Mouse (Mus musculus): ENCODE data around the gene Slc22a18. TPM values are rescaled to one million over a fixed set of nuclear protein-coding genes. Genes with fewer than 3 reads are reported as not detected.

The Slc22a18 gene
- total and polyA plus RNA-seq, 3 experiments, result 5.8 to 19.8 TPM; not detected in 1

- no peak overlapping the region for H3K4me3 ChIP-seq (ENCODE audit: control insufficient read depth in 1 of 2, insufficient read depth in 1 of 2, low read depth in 2 of 2, low read length in 2 of 2)
- peaks cover 8% of the 10 kb centered on the region; the same call in 1 of the 2 replicates for H3K79me2 ChIP-seq (ENCODE audit: control insufficient read depth, insufficient read depth, low read length, poor library complexity)
- H3K27me3 ChIP-seq (ENCODE audit: control insufficient read depth in 1 of 2, insufficient read depth in 2 of 2, low read length in 2 of 2), result no peaks in the 10 kb centered on the region
- H3K4me1 ChIP-seq (ENCODE audit: control insufficient read depth in 1 of 2, insufficient read depth in 2 of 2, low read length in 2 of 2), result peaks cover 0 to 21% of the 10 kb centered on the region in 2 experiments; a peak in 2 of 4 replicates
- H3K9ac ChIP-seq (ENCODE audit: control insufficient read depth, low read depth, low read length, poor library complexity, severe bottlenecking), result no peak overlapping the region
- no peaks in the 10 kb centered on the region for H3K9me3 ChIP-seq (replicated peaks; ENCODE audit: insufficient read depth, low read length)
- DNase-seq (ENCODE audit: low read depth, low spot score), result no peak
- TF ChIP-seq ETS1 (IDR thresholded peaks at IDR 0.05; ENCODE audit: low read depth, low read length), result no peak
- TF ChIP-seq JUND (IDR thresholded peaks at IDR 0.05; ENCODE audit: low read depth, low read length), result no peak
- no peak for TF ChIP-seq NRF1 (IDR thresholded peaks at IDR 0.05; ENCODE audit: insufficient read depth, low read depth, low read length, poor library complexity, severe bottlenecking)
- no peak for TF ChIP-seq CHD1 (IDR thresholded peaks at IDR 0.05; ENCODE audit: low read depth, low read length)
- no peak for TF ChIP-seq TAL1 (IDR thresholded peaks at IDR 0.05; ENCODE audit: low read length)
- no peak for TF ChIP-seq TCF12 (IDR thresholded peaks at IDR 0.05; ENCODE audit: low read depth, low read length)
- TF ChIP-seq CTCF (IDR thresholded peaks at IDR 0.05 in 2 of 3, conservative IDR thresholded peaks at IDR 0.05 in 1 of 3; ENCODE audit: control insufficient read depth in 1 of 3, insufficient read depth in 1 of 3, low read depth in 2 of 3, low read length in 3 of 3, poor library complexity in 1 of 3, severe bottlenecking in 1 of 3), result no peak
- TF ChIP-seq GATA1 (IDR thresholded peaks at IDR 0.05; ENCODE audit: low read depth, low read length), result no peak
- TF ChIP-seq UBTF (IDR thresholded peaks at IDR 0.05; ENCODE audit: borderline replicate concordance, insufficient read depth, low read depth, low read length), result no peak
- TF ChIP-seq ELF1 (IDR thresholded peaks at IDR 0.05; ENCODE audit: low read depth, low read length), result no peak
- TF ChIP-seq MXI1 (IDR thresholded peaks at IDR 0.05; ENCODE audit: low read depth, low read length), result no peak
- TF ChIP-seq GABPA (IDR thresholded peaks at IDR 0.05; ENCODE audit: low read depth, low read length), result no peak
- no peak for TF ChIP-seq POLR2AphosphoS2 (IDR thresholded peaks at IDR 0.05; ENCODE audit: low read length)
- peaks cover 0 to 16% of the 10 kb centered on the region in 2 experiments; a peak in 2 of 4 replicates for H3K36me3 ChIP-seq (ENCODE audit: control insufficient read depth in 1 of 2, insufficient read depth in 2 of 2, low read length in 2 of 2)
- no peak overlapping the region for H3K27ac ChIP-seq (ENCODE audit: control insufficient read depth, low read depth, low read length)
Measured at GRCm38 (mm10) chr7:143462516-143462915, 11.0 kb upstream of the Slc22a18 start.

GRCm38 (mm10) chr7:143463865-143464415 lies 9.6 kb upstream of the Slc22a18 start:
- TF ChIP-seq SMC3 (IDR thresholded peaks at IDR 0.05; ENCODE audit: low read depth, low read length) (peak; percentile 78), NRF1 (IDR thresholded peaks at IDR 0.05; ENCODE audit: insufficient read depth, low read depth, low read length, poor library complexity, severe bottlenecking) (no peak), CTCF (IDR thresholded peaks at IDR 0.05 in 2 of 3, conservative IDR thresholded peaks at IDR 0.05 in 1 of 3; ENCODE audit: control insufficient read depth in 1 of 3, insufficient read depth in 1 of 3, low read depth in 2 of 3, low read length in 3 of 3, poor library complexity in 1 of 3, severe bottlenecking in 1 of 3) (peak; percentile 63 to 93 (median 86)), USF1 (IDR thresholded peaks at IDR 0.05; ENCODE audit: low read depth, low read length) (no peak), GABPA (IDR thresholded peaks at IDR 0.05; ENCODE audit: low read depth, low read length) (no peak), NELFE (IDR thresholded peaks at IDR 0.05; ENCODE audit: low read depth, low read length) (no peak), ELF1 (IDR thresholded peaks at IDR 0.05; ENCODE audit: low read depth, low read length) (no peak), MXI1 (IDR thresholded peaks at IDR 0.05; ENCODE audit: low read depth, low read length) (no peak), ZC3H11A (IDR thresholded peaks at IDR 0.05; ENCODE audit: low read depth, low read length) (peak; percentile 42; the same call in 1 of the 2 replicates), SIN3A (IDR thresholded peaks at IDR 0.05; ENCODE audit: low read length) (0 out of 2 replicates have a peak, but pooled peaks have one; percentile 6), RAD21 (IDR thresholded peaks at IDR 0.05; ENCODE audit: low read depth, low read length) (peak; percentile 63)
- Histone ChIP-seq H3K27me3 (ENCODE audit: control insufficient read depth in 1 of 2, insufficient read depth in 2 of 2, low read length in 2 of 2) (no peaks in the 10 kb centered on the region), H3K27ac (ENCODE audit: control insufficient read depth, low read depth, low read length) (peak overlapping the region; percentile 81), H3K9ac (ENCODE audit: control insufficient read depth, low read depth, low read length, poor library complexity, severe bottlenecking) (peak overlapping the region; percentile 89), H3K4me1 (ENCODE audit: control insufficient read depth in 1 of 2, insufficient read depth in 2 of 2, low read length in 2 of 2) (peaks cover 0 to 21% of the 10 kb centered on the region in 2 experiments; a peak in 2 of 4 replicates), H3K4me3 (ENCODE audit: control insufficient read depth in 1 of 2, insufficient read depth in 1 of 2, low read depth in 2 of 2, low read length in 2 of 2) (peak overlapping the region; percentile 15 to 47; a peak in 3 of 4 replicates), H3K9me3 (replicated peaks; ENCODE audit: insufficient read depth, low read length) (no peaks in the 10 kb centered on the region), H3K36me3 (ENCODE audit: control insufficient read depth in 1 of 2, insufficient read depth in 2 of 2, low read length in 2 of 2) (peaks cover 0 to 16% of the 10 kb centered on the region in 2 experiments; a peak in 2 of 4 replicates), H3K79me2 (ENCODE audit: control insufficient read depth, insufficient read depth, low read length, poor library complexity) (peaks cover 8% of the 10 kb centered on the region; the same call in 1 of the 2 replicates)
- peak; percentile 82 for DNase-seq (ENCODE audit: low read depth, low spot score)
